Mouse (Mus musculus): ENCODE measurements around the gene Pou5f1. TPM values are rescaled to one million over a fixed set of nuclear protein-coding genes. Genes with fewer than 3 reads are reported as not detected.

Gene Pou5f1
- polyA plus RNA-seq, 1 experiment from 2014 or later, result not detected

GRCm38 (mm10) chr17:35526644-35527043, 20.8 kb downstream of the Pou5f1 start:
- H3K79me2 ChIP-seq (ENCODE audit: inconsistent target), result no peaks in the 10 kb centered on the region
- 57% methylated on average over 8 of the region's 8 CpGs for WGBS (ENCODE audit: missing documents)
- H3K4me3 ChIP-seq (ENCODE audit: inconsistent target), result no peak overlapping the region
- no peak overlapping the region for H3K27ac ChIP-seq
- peaks cover 8% of the 10 kb centered on the region; the same call in 1 of the 2 replicates for H3K36me3 ChIP-seq (ENCODE audit: inconsistent target)

- Histone ChIP-seq H3K27ac (no peak overlapping the region), H3K79me2 (ENCODE audit: inconsistent target) (no peaks in the 10 kb centered on the region), H3K4me3 (ENCODE audit: inconsistent target) (no peak overlapping the region), H3K36me3 (ENCODE audit: inconsistent target) (no peaks in the 10 kb centered on the region)
- WGBS (ENCODE audit: missing documents), result 20% methylated on average over 3 of the region's 3 CpGs
Observed at GRCm38 (mm10) chr17:35532360-35532759, 26.5 kb downstream of the Pou5f1 start.

- no peaks in the 10 kb centered on the region for H3K36me3 ChIP-seq (ENCODE audit: inconsistent target)
- no peak within 1 kb of the TSS for H3K4me3 ChIP-seq (ENCODE audit: inconsistent target)
- WGBS (ENCODE audit: missing documents), result 36% methylated on average over 7 of the region's 7 CpGs
- no peak within 1 kb of the TSS for H3K27ac ChIP-seq
- no peaks in the 10 kb centered on the region for H3K79me2 ChIP-seq (ENCODE audit: inconsistent target)
Observed at GRCm38 (mm10) chr17:35532901-35533300, 27.1 kb downstream of the Pou5f1 start, which contains the start of gene Psors1c2. Gene Psors1c2 (plus strand): TSS chr17:35533201.

GRCm38 (mm10) chr17:35534343-35534742, 28.5 kb downstream of the Pou5f1 start:
- H3K79me2 ChIP-seq (ENCODE audit: inconsistent target), result no peaks in the 10 kb centered on the region
- no peak overlapping the region for H3K27ac ChIP-seq
- 12% methylated on average over 6 of the region's 6 CpGs for WGBS (ENCODE audit: missing documents)
- H3K4me3 ChIP-seq (ENCODE audit: inconsistent target), result no peak overlapping the region
- no peaks in the 10 kb centered on the region for H3K36me3 ChIP-seq (ENCODE audit: inconsistent target)

GRCm38 (mm10) chr17:35537421-35537820, 31.6 kb downstream of the Pou5f1 start:
- H3K27ac ChIP-seq, result no peak overlapping the region
- H3K79me2 ChIP-seq (ENCODE audit: inconsistent target), result no peaks in the 10 kb centered on the region
- no peak overlapping the region for H3K4me3 ChIP-seq (ENCODE audit: inconsistent target)
- 79% methylated on average over 3 of the region's 4 CpGs for WGBS (ENCODE audit: missing documents)
- H3K36me3 ChIP-seq (ENCODE audit: inconsistent target), result no peaks in the 10 kb centered on the region

- Histone ChIP-seq H3K36me3 (ENCODE audit: inconsistent target) (no peaks in the 10 kb centered on the region), H3K79me2 (ENCODE audit: inconsistent target) (no peaks in the 10 kb centered on the region), H3K27ac (no peak overlapping the region), H3K4me3 (ENCODE audit: inconsistent target) (no peak overlapping the region)
- WGBS (ENCODE audit: missing documents), result 89% methylated on average over 1 of the region's 1 CpGs
Observed at GRCm38 (mm10) chr17:35538476-35538875, 32.7 kb downstream of the Pou5f1 start.

GRCm38 (mm10) chr17:35539540-35539939, 33.7 kb downstream of the Pou5f1 start:
- Histone ChIP-seq H3K36me3 (ENCODE audit: inconsistent target) (no peaks in the 10 kb centered on the region), H3K4me3 (ENCODE audit: inconsistent target) (no peak overlapping the region), H3K79me2 (ENCODE audit: inconsistent target) (no peaks in the 10 kb centered on the region), H3K27ac (no peak overlapping the region)
- WGBS (ENCODE audit: missing documents), result 63% methylated on average over 10 of the region's 10 CpGs

GRCm38 (mm10) chr17:35542761-35543411, 37.1 kb downstream of the Pou5f1 start:
- WGBS (ENCODE audit: missing documents), result 76% methylated on average over 15 of the region's 15 CpGs
- Histone ChIP-seq H3K36me3 (ENCODE audit: inconsistent target) (no peaks in the 10 kb centered on the region), H3K4me3 (ENCODE audit: inconsistent target) (no peak overlapping the region), H3K79me2 (ENCODE audit: inconsistent target) (no peaks in the 10 kb centered on the region), H3K27ac (no peak overlapping the region)

GRCm38 (mm10) chr17:35543412-35543861, 37.6 kb downstream of the Pou5f1 start:
- Histone ChIP-seq H3K36me3 (ENCODE audit: inconsistent target) (no peaks in the 10 kb centered on the region), H3K79me2 (ENCODE audit: inconsistent target) (no peaks in the 10 kb centered on the region), H3K27ac (no peak overlapping the region), H3K4me3 (ENCODE audit: inconsistent target) (no peak overlapping the region)
- 61% methylated on average over 14 of the region's 14 CpGs for WGBS (ENCODE audit: missing documents)

GRCm38 (mm10) chr17:35544001-35544400, 38.2 kb downstream of the Pou5f1 start:
- no peaks in the 10 kb centered on the region for H3K36me3 ChIP-seq (ENCODE audit: inconsistent target)
- 46% methylated on average over 6 of the region's 6 CpGs for WGBS (ENCODE audit: missing documents)
- H3K4me3 ChIP-seq (ENCODE audit: inconsistent target), result no peak overlapping the region
- H3K79me2 ChIP-seq (ENCODE audit: inconsistent target), result no peaks in the 10 kb centered on the region
- no peak overlapping the region for H3K27ac ChIP-seq

GRCm38 (mm10) chr17:35544680-35545079, 38.9 kb downstream of the Pou5f1 start:
- H3K79me2 ChIP-seq (ENCODE audit: inconsistent target), result no peaks in the 10 kb centered on the region
- no peak overlapping the region for H3K4me3 ChIP-seq (ENCODE audit: inconsistent target)
- no peak overlapping the region for H3K27ac ChIP-seq
- 45% methylated on average over 6 of the region's 6 CpGs for WGBS (ENCODE audit: missing documents)
- no peaks in the 10 kb centered on the region for H3K36me3 ChIP-seq (ENCODE audit: inconsistent target)

GRCm38 (mm10) chr17:35547465-35547864, 41.6 kb downstream of the Pou5f1 start:
- Histone ChIP-seq H3K79me2 (ENCODE audit: inconsistent target) (no peaks in the 10 kb centered on the region), H3K27ac (no peak overlapping the region), H3K36me3 (ENCODE audit: inconsistent target) (no peaks in the 10 kb centered on the region), H3K4me3 (ENCODE audit: inconsistent target) (no peak overlapping the region)
- WGBS (ENCODE audit: missing documents), result no CpG with 5 or more reads among the region's 2 CpGs

GRCm38 (mm10) chr17:35548636-35549035, 42.8 kb downstream of the Pou5f1 start:
- H3K36me3 ChIP-seq (ENCODE audit: inconsistent target), result no peaks in the 10 kb centered on the region
- no peak overlapping the region for H3K27ac ChIP-seq
- 27% methylated on average over 5 of the region's 5 CpGs for WGBS (ENCODE audit: missing documents)
- no peaks in the 10 kb centered on the region for H3K79me2 ChIP-seq (ENCODE audit: inconsistent target)
- H3K4me3 ChIP-seq (ENCODE audit: inconsistent target), result no peak overlapping the region

GRCm38 (mm10) chr17:35549437-35550142, 43.8 kb downstream of the Pou5f1 start:
- H3K4me3 ChIP-seq (ENCODE audit: inconsistent target), result no peak overlapping the region
- WGBS (ENCODE audit: missing documents), result 69% methylated on average over 15 of the region's 15 CpGs
- no peak overlapping the region for H3K27ac ChIP-seq
- no peaks in the 10 kb centered on the region for H3K36me3 ChIP-seq (ENCODE audit: inconsistent target)
- H3K79me2 ChIP-seq (ENCODE audit: inconsistent target), result no peaks in the 10 kb centered on the region

GRCm38 (mm10) chr17:35550143-35550494, 44.3 kb downstream of the Pou5f1 start:
- 92% methylated on average over 4 of the region's 4 CpGs for whole genome bisulfite sequencing (ENCODE audit: missing documents)

More at GRCm38 (mm10) chr17:35550143-35550494, 44.3 kb downstream of the Pou5f1 start:
- no peak overlapping the region for H3K4me3 ChIP-seq (ENCODE audit: inconsistent target)
- H3K79me2 ChIP-seq (ENCODE audit: inconsistent target), result no peaks in the 10 kb centered on the region
- H3K27ac ChIP-seq, result no peak overlapping the region
- no peaks in the 10 kb centered on the region for H3K36me3 ChIP-seq (ENCODE audit: inconsistent target)

All from macrophage (primary cell).